Comparison of ENCODE assay signal across 28 mouse cellular contexts in genomic region chr6:120291396-120292009, GRCm38 (mm10). TPM values are rescaled to one million over a fixed set of nuclear protein-coding genes. Genes with fewer than 3 reads are reported as not detected.
DNase-seq lines count a peak whose midpoint lies in the region; ATAC-seq and TF ChIP-seq lines count a peak whose summit lies in the region.
"Had no signal": no experiment of that assay in that cellular context is flagged by ENCODE, and none has a peak within 500 bp of the region (broad histone marks: within the 10 kb centered on the region; RNA-seq: fewer than 3 reads in every experiment).

No protein-coding gene starts in this region.

- no peak for TF ChIP-seq POLR2A in ES-Bruce4 (IDR thresholded peaks at IDR 0.05; ENCODE audit: insufficient read depth, low read length)

- H3K9me3 ChIP-seq in ES-Bruce4 (replicated peaks; ENCODE audit: control insufficient read depth, insufficient read depth, low read length, poor library complexity, severe bottlenecking): no peaks in the 10 kb centered on the region
- H3K9me3 ChIP-seq in hindbrain, postnatal 0 days (ENCODE audit: low read length): no peaks in the 10 kb centered on the region
- H3K9me3 ChIP-seq: embryonic facial prominence, embryonic 12.5 days; forebrain, embryonic 13.5 days; G1E; heart, embryonic 13.5 days; hindbrain, embryonic 15.5 days had no signal

- TF ChIP-seq EP300 in ES-Bruce4 (IDR thresholded peaks at IDR 0.05; ENCODE audit: insufficient read depth, low read depth, low read length): 0 out of 2 replicates have a peak, but pooled peaks have one; percentile 10

- no peak for TF ChIP-seq CTCF in ES-Bruce4 (IDR thresholded peaks at IDR 0.05; ENCODE audit: low read depth, low read length)
- no peak for TF ChIP-seq CTCF in hindbrain, postnatal 0 days (IDR thresholded peaks at IDR 0.05; ENCODE audit: low read depth)

- WGBS in hindbrain, postnatal 0 days: 67% methylated on average over 7 of the region's 7 CpGs

- no peaks in the 10 kb centered on the region for H3K36me3 ChIP-seq in ES-Bruce4 (ENCODE audit: control insufficient read depth, insufficient read depth, low read length, poor library complexity, severe bottlenecking)
- no peaks in the 10 kb centered on the region for H3K36me3 ChIP-seq in hindbrain, postnatal 0 days (ENCODE audit: insufficient read depth, low read length)
- H3K36me3 ChIP-seq: embryonic facial prominence, embryonic 12.5 days; G1E; heart, embryonic 13.5 days; hindbrain, embryonic 15.5 days had no signal

- H3K27ac ChIP-seq in ES-Bruce4 (ENCODE audit: insufficient read depth, low read length): peak overlapping the region; percentile 90
- H3K27ac ChIP-seq in hindbrain, postnatal 0 days: no peak overlapping the region
- H3K27ac ChIP-seq: embryonic facial prominence, embryonic 12.5 days; forebrain, embryonic 13.5 days; heart, embryonic 13.5 days; hindbrain, embryonic 15.5 days had no signal

- ATAC-seq in hindbrain, postnatal 0 days: no peak
- ATAC-seq: CD4-positive, CD25-positive, alpha-beta regulatory T cell, adult 4 months; forebrain, embryonic 13.5 days; forebrain, postnatal 0 days; inflammation-experienced regulatory T-cells, adult 6 months; intestine, postnatal 0 days had no signal

- DNase-seq in left cerebral cortex, postnatal 4 days: peak; percentile 62
- no peak for DNase-seq in left cerebral cortex, postnatal 36 days (ENCODE audit: low spot score in 2 of 2)
- peak; percentile 40 for DNase-seq in MN1 (ENCODE audit: low spot score)
- DNase-seq in embryo, embryonic 9.5 days (ENCODE audit: extremely low spot score): no peak
- DNase-seq in hindbrain, postnatal 0 days (ENCODE audit: low spot score): no peak
- DNase-seq in gastrocnemius, postnatal 4 days (ENCODE audit: low spot score in 2 of 2): no peak
- DNase-seq: adrenal gland, adult 8-10 months; adrenal gland, postnatal 36 days; B cell, adult 2 months; cerebellum, adult 2 months; forebrain, postnatal 0 days; gastrocnemius, postnatal 14 days; heart, postnatal 36 days; kidney, adult 8-10 months had no signal

- no peak overlapping the region for H3K9ac ChIP-seq in ES-Bruce4 (ENCODE audit: low read depth, poor library complexity, severe bottlenecking)
- no peak overlapping the region for H3K9ac ChIP-seq in hindbrain, postnatal 0 days (replicated peaks; ENCODE audit: low read length)
- H3K9ac ChIP-seq: embryonic facial prominence, embryonic 12.5 days; forebrain, embryonic 13.5 days; forebrain, postnatal 0 days; heart, embryonic 13.5 days; hindbrain, embryonic 15.5 days had no signal

- intact Hi-C loops in left cerebral cortex, postnatal 4 days (cut with DNase I): no loop called here
- intact Hi-C loops in left cerebral cortex, postnatal 36 days (cut with DNase I): no loop called here

- H3K4me3 ChIP-seq in ES-Bruce4 (ENCODE audit: low read depth, low read length): no peak overlapping the region
- no peak overlapping the region for H3K4me3 ChIP-seq in hindbrain, postnatal 0 days (ENCODE audit: low read length)
- H3K4me3 ChIP-seq: embryonic facial prominence, embryonic 12.5 days; forebrain, embryonic 13.5 days; heart, embryonic 13.5 days; hindbrain, embryonic 15.5 days had no signal

- no peak overlapping the region for H3K4me2 ChIP-seq in hindbrain, postnatal 0 days (ENCODE audit: low read depth, low read length)
- H3K4me2 ChIP-seq: embryonic facial prominence, embryonic 12.5 days; forebrain, embryonic 13.5 days; heart, embryonic 13.5 days; hindbrain, embryonic 15.5 days had no signal

- H3K4me1 ChIP-seq in ES-Bruce4 (ENCODE audit: control insufficient read depth, insufficient read depth, low read length): peaks cover 2% of the 10 kb centered on the region
- H3K4me1 ChIP-seq in hindbrain, postnatal 0 days (ENCODE audit: insufficient read depth, low read length): peaks cover 6% of the 10 kb centered on the region; the same call in 1 of the 2 replicates
- H3K4me1 ChIP-seq: embryonic facial prominence, embryonic 12.5 days had no signal

- no peaks in the 10 kb centered on the region for H3K27me3 ChIP-seq in ES-Bruce4 (ENCODE audit: control insufficient read depth, insufficient read depth, low read length, poor library complexity, severe bottlenecking)
- H3K27me3 ChIP-seq in hindbrain, postnatal 0 days (ENCODE audit: insufficient read depth, low read length): 0 out of 2 replicates have a peak, but pooled peaks cover 8% of the 10 kb centered on the region

RNA-seq across cellular contexts. Expression of gene D330020A13Rik, which starts 2.7 kb away (rescaled TPM):
- not detected for total RNA-seq in left cerebral cortex, postnatal 4 days (2021)
- total RNA-seq in left cerebral cortex, postnatal 36 days (2021): not detected
- polyA plus RNA-seq in ES-Bruce4 (2011; ENCODE audit: insufficient read depth, insufficient read length, low read depth, missing spikeins): not detected in 2 replicates
- total RNA-seq in hindbrain, postnatal 0 days (2014; rRNA removed): 0.52 TPM in 1 of 2 replicates, not detected in the other
- not detected in 2 replicates for polyA plus RNA-seq in hindbrain, postnatal 0 days (2015; fragmentation: Nextera tagmentation; extraction: Ambion mirVana)
- total RNA-seq in gastrocnemius, postnatal 4 days (2021): under 1 TPM; 0.26 to 0.34 TPM
- total RNA-seq: forebrain, postnatal 0 days; G1E; gastrocnemius, adult 18-20 months; granulocyte monocyte progenitor cell, adult 5-6 weeks; heart, adult 8-10 months; heart, postnatal 36 days had no signal
- polyA plus RNA-seq: CD4-positive, CD25-positive, alpha-beta regulatory T cell, adult 4 months; forebrain, postnatal 0 days; G1E; heart, embryonic 13.5 days; heart, postnatal 0 days; inflammation-experienced regulatory T-cells, adult 6 months had no signal

RNA-seq across cellular contexts. Expression of gene B4galnt3, which starts 2.9 kb away (rescaled TPM):
- under 1 TPM; 0.46 to 0.60 TPM for total RNA-seq in left cerebral cortex, postnatal 4 days (2021)
- total RNA-seq in left cerebral cortex, postnatal 36 days (2021): under 1 TPM; 0.84 to 0.94 TPM
- polyA plus RNA-seq in ES-Bruce4 (2011; ENCODE audit: insufficient read depth, insufficient read length, low read depth, missing spikeins): 15.7 and 18.6 TPM in 2 replicates
- 1.5 and 2.1 TPM in 2 replicates for total RNA-seq in hindbrain, postnatal 0 days (2014; rRNA removed)
- 0.26 and 0.31 TPM in 2 replicates for polyA plus RNA-seq in hindbrain, postnatal 0 days (2015; fragmentation: Nextera tagmentation; extraction: Ambion mirVana)
- total RNA-seq in gastrocnemius, postnatal 4 days (2021): 1 to 10 TPM; 3.7 to 5.0 TPM
- total RNA-seq: G1E; granulocyte monocyte progenitor cell, adult 5-6 weeks had no signal
- polyA plus RNA-seq: CD4-positive, CD25-positive, alpha-beta regulatory T cell, adult 4 months; forebrain, embryonic 13.5 days; G1E; hindbrain, embryonic 11.5 days had no signal

Comparison
In these comparisons a context has a peak if more than half of its experiments do, and no peak if none do; other contexts are left out.
1. DNase-seq: peak in left cerebral cortex, postnatal 4 days (single experiment) and MN1 (single experiment); none in left cerebral cortex, postnatal 36 days (0 of 2), embryo, embryonic 9.5 days (single experiment), hindbrain, postnatal 0 days (single experiment) and gastrocnemius, postnatal 4 days (0 of 2).